Comparison of ENCODE assay signal across 8 mouse cellular contexts in the genomic region with DNA sequence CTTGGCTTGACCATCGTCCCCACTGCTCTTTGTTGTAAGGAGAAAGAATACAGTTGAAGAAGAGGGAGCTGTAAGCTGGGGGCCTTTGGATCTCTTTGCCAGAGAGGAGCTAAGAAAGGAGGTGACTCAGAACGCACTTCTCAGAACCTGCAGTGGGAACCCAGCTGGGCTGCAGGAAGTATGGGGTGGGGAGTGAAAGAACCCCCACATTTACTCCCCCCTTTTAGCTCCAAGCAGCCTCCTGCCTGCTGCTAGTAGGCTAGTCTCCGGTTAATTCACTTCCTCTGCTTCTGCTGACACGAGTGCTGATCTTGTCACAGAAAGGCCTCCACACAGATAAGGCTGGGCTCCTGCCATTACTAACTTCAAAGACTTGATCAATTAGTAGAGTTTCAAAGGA. TPM values are rescaled to one million over a fixed set of nuclear protein-coding genes. Genes with fewer than 3 reads are reported as not detected.
DNase-seq lines count a peak whose midpoint lies in the region; ATAC-seq and TF ChIP-seq lines count a peak whose summit lies in the region.

No protein-coding gene starts in this region.

- ATAC-seq in liver, postnatal 0 days = no peak
- no peak for ATAC-seq in hindbrain, embryonic 13.5 days (ENCODE audit: low FRiP score)
- ATAC-seq in liver, embryonic 12.5 days = no peak

- no peaks in the 10 kb centered on the region for H3K36me3 ChIP-seq in liver, adult 2 months (ENCODE audit: control insufficient read depth, insufficient read depth, low read length)
- no peaks in the 10 kb centered on the region for H3K36me3 ChIP-seq in liver, postnatal 0 days (replicated peaks; ENCODE audit: insufficient read depth, low read length)
- H3K36me3 ChIP-seq in hindbrain, embryonic 13.5 days = no peaks in the 10 kb centered on the region
- no peaks in the 10 kb centered on the region for H3K36me3 ChIP-seq in liver, embryonic 12.5 days

- no peak for TF ChIP-seq EP300 in liver, postnatal 0 days (IDR thresholded peaks at IDR 0.05; ENCODE audit: low read depth)

- no peak overlapping the region for H3K9ac ChIP-seq in liver, adult 2 months (ENCODE audit: low read depth, low read length)
- H3K9ac ChIP-seq in liver, postnatal 0 days (replicated peaks) = no peak overlapping the region; the same call in 1 of the 2 replicates
- H3K9ac ChIP-seq in hindbrain, embryonic 13.5 days = peak overlapping the region; percentile 40; the same call in 1 of the 2 replicates
- no peak overlapping the region; the same call in 1 of the 2 replicates for H3K9ac ChIP-seq in liver, embryonic 12.5 days

- no peak for TF ChIP-seq CTCF in liver, adult 2 months (IDR thresholded peaks at IDR 0.05; ENCODE audit: low read depth, low read length)
- no peak for TF ChIP-seq CTCF in liver, postnatal 0 days (IDR thresholded peaks at IDR 0.05; ENCODE audit: low read depth)

- WGBS in liver, adult 2 months = 60% methylated on average over 4 of the region's 4 CpGs
- WGBS in liver, postnatal 0 days (ENCODE audit: insufficient replicate concordance) = 20% methylated on average over 4 of the region's 4 CpGs
- WGBS in hindbrain, embryonic 13.5 days = 18% methylated on average over 4 of the region's 4 CpGs
- WGBS in liver, embryonic 12.5 days (ENCODE audit: insufficient replicate concordance) = 4% methylated on average over 4 of the region's 4 CpGs

- TF ChIP-seq POLR2A in liver, adult 2 months (IDR thresholded peaks at IDR 0.05; ENCODE audit: extremely low read depth, insufficient read depth, low read length) = no peak

- H3K27ac ChIP-seq in liver, adult 2 months (replicated peaks; ENCODE audit: insufficient read depth, low read depth, low read length) = peak overlapping the region; percentile 23; the same call in 1 of the 2 replicates
- H3K27ac ChIP-seq in liver, postnatal 0 days (ENCODE audit: low read depth) = no peak overlapping the region
- H3K27ac ChIP-seq in brown adipose tissue, adult 24 weeks (replicated peaks; ENCODE audit: low read depth, low read length) = peak overlapping the region; percentile 46
- peak overlapping the region; percentile 75 for H3K27ac ChIP-seq in hindbrain, embryonic 13.5 days
- no peak overlapping the region for H3K27ac ChIP-seq in liver, embryonic 12.5 days

- no peak overlapping the region for H3K4me2 ChIP-seq in liver, postnatal 0 days (ENCODE audit: low read depth, low read length)
- H3K4me2 ChIP-seq in hindbrain, embryonic 13.5 days = no peak overlapping the region
- H3K4me2 ChIP-seq in liver, embryonic 12.5 days = no peak overlapping the region

- H3K4me3 ChIP-seq in liver, adult 2 months (ENCODE audit: insufficient read depth, low read depth, low read length) = no peak overlapping the region
- H3K4me3 ChIP-seq in liver, postnatal 0 days (ENCODE audit: low read depth, low read length) = no peak overlapping the region
- no peak overlapping the region for H3K4me3 ChIP-seq in brown adipose tissue, adult 24 weeks (ENCODE audit: insufficient read depth, low read depth, low read length)
- H3K4me3 ChIP-seq in hindbrain, embryonic 13.5 days = no peak overlapping the region
- H3K4me3 ChIP-seq in liver, embryonic 12.5 days = no peak overlapping the region

- H3K79me2 ChIP-seq in liver, adult 2 months (ENCODE audit: control insufficient read depth, insufficient read depth, low read length) = no peaks in the 10 kb centered on the region

- DNase-seq in liver, adult 2 months (ENCODE audit: extremely low read depth, low read depth, low spot score) = no peak
- DNase-seq in liver, postnatal 0 days = no peak
- DNase-seq in natural killer cell, adult 2 months (ENCODE audit: low spot score in 2 of 2) = peak; percentile 22 to 33
- DNase-seq in spleen, postnatal 14 days (ENCODE audit: low spot score in 2 of 2) = no peak
- DNase-seq in lung, adult 18-20 months = no peak

- H3K4me1 ChIP-seq in liver, adult 2 months (ENCODE audit: control insufficient read depth, insufficient read depth, low read length) = peaks cover 17% of the 10 kb centered on the region
- peaks cover 64% of the 10 kb centered on the region for H3K4me1 ChIP-seq in liver, postnatal 0 days (ENCODE audit: insufficient read depth)
- H3K4me1 ChIP-seq in brown adipose tissue, adult 24 weeks (ENCODE audit: control insufficient read depth, insufficient read depth, insufficient read length, low read length) = peaks cover 35% of the 10 kb centered on the region
- H3K4me1 ChIP-seq in hindbrain, embryonic 13.5 days (replicated peaks) = peaks cover 54% of the 10 kb centered on the region
- H3K4me1 ChIP-seq in liver, embryonic 12.5 days = peaks cover 71% of the 10 kb centered on the region

- H3K27me3 ChIP-seq in liver, adult 2 months (ENCODE audit: control insufficient read depth, insufficient read depth, low read length) = no peaks in the 10 kb centered on the region
- 0 out of 2 replicates have a peak, but pooled peaks cover 3% of the 10 kb centered on the region for H3K27me3 ChIP-seq in liver, postnatal 0 days (ENCODE audit: insufficient read depth, low read length)
- H3K27me3 ChIP-seq in hindbrain, embryonic 13.5 days = no peaks in the 10 kb centered on the region
- H3K27me3 ChIP-seq in liver, embryonic 12.5 days (replicated peaks) = peaks cover 44% of the 10 kb centered on the region

- no peaks in the 10 kb centered on the region for H3K9me3 ChIP-seq in liver, postnatal 0 days (ENCODE audit: low read length)
- H3K9me3 ChIP-seq in hindbrain, embryonic 13.5 days = no peaks in the 10 kb centered on the region
- no peaks in the 10 kb centered on the region for H3K9me3 ChIP-seq in liver, embryonic 12.5 days (replicated peaks)

RNA-seq across cellular contexts. Expression of a gene that starts 12.5 kb away (rescaled TPM):
- 2.8 and 3.2 TPM in 2 replicates for total RNA-seq in liver, adult 2 months (2014; rRNA removed)
- 2.5 and 2.6 TPM in 2 replicates for polyA plus RNA-seq in liver, adult 2 months (2012; rRNA removed)
- 1.5 and 3.2 TPM in 2 replicates for polyA plus RNA-seq in liver, postnatal 0 days (2015; fragmentation: Nextera tagmentation; extraction: Ambion mirVana)
- polyA plus RNA-seq in brown adipose tissue, adult 24 weeks (2012; ENCODE audit: insufficient read depth, insufficient read length, missing spikeins) = 3.2 and 5.6 TPM in 2 replicates
- polyA plus RNA-seq in hindbrain, embryonic 13.5 days (2015; fragmentation: Nextera tagmentation; extraction: Ambion mirVana) = 5.5 and 8.8 TPM in 2 replicates
- 6.1 and 6.9 TPM in 2 replicates for polyA plus RNA-seq in liver, embryonic 12.5 days (2016; fragmentation: Nextera tagmentation; extraction: Ambion mirVana)

RNA-seq across cellular contexts. Expression of a gene that starts 59.7 kb away (rescaled TPM):
- total RNA-seq in liver, adult 2 months (2014; rRNA removed) = 3.2 and 6.3 TPM in 2 replicates
- 1.1 and 1.6 TPM in 2 replicates for polyA plus RNA-seq in liver, adult 2 months (2012; rRNA removed)
- polyA plus RNA-seq in liver, postnatal 0 days (2015; fragmentation: Nextera tagmentation; extraction: Ambion mirVana) = 0.78 and 0.92 TPM in 2 replicates
- 11.6 and 19.3 TPM in 2 replicates for polyA plus RNA-seq in brown adipose tissue, adult 24 weeks (2012; ENCODE audit: insufficient read depth, insufficient read length, missing spikeins)
- 1.3 and 2.1 TPM in 2 replicates for polyA plus RNA-seq in hindbrain, embryonic 13.5 days (2015; fragmentation: Nextera tagmentation; extraction: Ambion mirVana)
- polyA plus RNA-seq in liver, embryonic 12.5 days (2016; fragmentation: Nextera tagmentation; extraction: Ambion mirVana) = 0.49 and 0.62 TPM in 2 replicates

Comparison
In these comparisons a context has a peak if more than half of its experiments do, and no peak if none do; other contexts are left out.
1. H3K27ac ChIP-seq: peak in liver, adult 2 months (single experiment), brown adipose tissue, adult 24 weeks (single experiment) and hindbrain, embryonic 13.5 days (single experiment); none in liver, postnatal 0 days (single experiment) and liver, embryonic 12.5 days (single experiment).
2. DNase-seq: peak in natural killer cell, adult 2 months (2 of 2); none in liver, adult 2 months (single experiment), liver, postnatal 0 days (single experiment), spleen, postnatal 14 days (0 of 2) and lung, adult 18-20 months (0 of 2).